Mouse (Mus musculus): ENCODE data around the gene Anxa6.

DNA sequence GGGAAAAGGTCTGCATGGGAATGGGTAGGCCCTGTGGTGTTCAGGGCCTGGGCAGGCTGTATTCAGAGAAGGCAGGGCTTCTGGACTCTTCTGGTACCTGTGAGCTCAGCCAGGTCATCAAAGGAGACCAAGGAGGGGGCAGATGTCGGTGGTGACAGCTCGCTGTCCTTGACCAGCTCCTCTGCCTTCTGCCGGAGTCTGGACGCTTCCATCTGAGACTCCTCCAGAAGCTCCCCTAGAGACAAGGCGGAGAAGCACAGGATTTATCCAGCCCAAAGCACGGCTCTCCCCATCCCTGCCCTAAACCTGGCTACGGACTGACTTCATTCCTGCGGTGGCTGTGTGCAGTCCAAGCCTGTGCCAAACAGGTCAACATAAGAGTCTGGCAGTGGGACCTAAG is 93.7 kb downstream of the Anxa6 start:
- TF ChIP-seq CTCF (IDR thresholded peaks at IDR 0.05; ENCODE audit: control insufficient read depth, insufficient read depth, insufficient read length) (no peak), MAX (IDR thresholded peaks at IDR 0.05) (no peak), MYOD1 (IDR thresholded peaks at IDR 0.05; ENCODE audit: control insufficient read depth, insufficient read length, low read depth) (no peak), USF1 (IDR thresholded peaks at IDR 0.05; ENCODE audit: low read depth) (no peak), FOSL1 (IDR thresholded peaks at IDR 0.05; ENCODE audit: insufficient read depth, low read length, poor library complexity, severe bottlenecking) (no peak), MYOG (IDR thresholded peaks at IDR 0.05; ENCODE audit: control insufficient read depth, extremely low read depth, insufficient read length) (no peak), CEBPB (IDR thresholded peaks at IDR 0.05; ENCODE audit: low read depth) (no peak)
